Mouse (Mus musculus) heart, adult 2 months (tissue): Measurements from ENCODE around the gene Spg11. TPM values are rescaled to one million over a fixed set of nuclear protein-coding genes. Genes with fewer than 3 reads are reported as not detected.

Experiments
- DNase-seq, 2 experiments: peaks; one replicate each; pipeline ENCODE4 v3.0.0; 2021
- H3K27ac ChIP-seq: fragments of 200-600 bp; 2 replicates; pipeline ENCODE4 v1.8.1; 2022
- H3K27me3 ChIP-seq: fragments of 200-500 bp; 2 replicates; pipeline ENCODE4 v1.6.1; 2012; ENCODE audit warnings: mild to moderate bottlenecking, low read length, inconsistent platforms, mixed read lengths; ENCODE audit not compliant: control insufficient read depth, insufficient read depth
- H3K36me3 ChIP-seq: fragments of 200-500 bp; 2 replicates; pipeline ENCODE4 v1.6.1; 2012; ENCODE audit warnings: low read length, inconsistent platforms; ENCODE audit not compliant: control insufficient read depth, insufficient read depth
- H3K4me1 ChIP-seq: fragments of 200-500 bp; 2 replicates; pipeline ENCODE4 v1.6.1; 2011; ENCODE audit warnings: low read length; ENCODE audit not compliant: control insufficient read depth, insufficient read depth
- H3K4me3 ChIP-seq: fragments of 200-600 bp; 2 replicates; pipeline ENCODE4 v1.8.1; 2022
- H3K79me2 ChIP-seq: fragments of 200-500 bp; replicated peaks from 2 replicates; pipeline ENCODE4 v1.6.1; 2012; ENCODE audit warnings: mild to moderate bottlenecking, inconsistent platforms, low read length, moderate library complexity, mixed read lengths; ENCODE audit not compliant: control insufficient read depth, insufficient read depth
- H3K9ac ChIP-seq: fragments of 200-500 bp; 2 replicates; pipeline ENCODE4 v1.6.1; 2012; ENCODE audit warnings: low read depth, mild to moderate bottlenecking, control low read depth, inconsistent platforms, low read length, mixed read lengths
- CTCF ChIP-seq: fragments of 200-600 bp; IDR thresholded peaks from 2 replicates; pipeline ENCODE4 v1.8.1; 2022; ENCODE audit warnings: antibody characterized with exemption, mild to moderate bottlenecking, moderate library complexity
- EP300 ChIP-seq: fragments of 200-500 bp; IDR thresholded peaks from 2 replicates; pipeline ENCODE4 v1.6.1; 2011; ENCODE audit warnings: low read depth, low read length, control low read depth; ENCODE audit not compliant: insufficient read depth
- POLR2A ChIP-seq: fragments of 200-500 bp; IDR thresholded peaks from 2 replicates; pipeline ENCODE4 v1.6.1; 2011; ENCODE audit warnings: mild to moderate bottlenecking, low read depth, low read length, control low read depth; ENCODE audit not compliant: insufficient read depth
- WGBS: fragments of 180-500 bp; shearing (Covaris S2); methylation state at CpG from one replicate; pipeline ENCODE4 v1.1.7; 2018; 5-methylcytosine and 5-hydroxymethylcytosine counted together
- intact Hi-C: fragments of 180-260 bp; cut with DNase I; formaldehyde crosslinking; loops from one replicate; pipeline ENCODE4 v1.15.1; 2025
- polyA plus RNA-seq: library from polyadenylated mRNA; depleted of rRNA; stranded (reverse); fragments of >200 nt; gene quantifications from 2 replicates; pipeline ENCODE4 v1.2.3, GENCODE M21; 2012
- total RNA-seq, 2 experiments: library from RNA; stranded (reverse); gene quantifications; 2 replicates each; pipeline ENCODE4 v1.2.3; 2021

Spg11 gene
- total and polyA plus RNA-seq, 3 experiments = 3.8 to 11.3 (median 10.8) TPM

DNA sequence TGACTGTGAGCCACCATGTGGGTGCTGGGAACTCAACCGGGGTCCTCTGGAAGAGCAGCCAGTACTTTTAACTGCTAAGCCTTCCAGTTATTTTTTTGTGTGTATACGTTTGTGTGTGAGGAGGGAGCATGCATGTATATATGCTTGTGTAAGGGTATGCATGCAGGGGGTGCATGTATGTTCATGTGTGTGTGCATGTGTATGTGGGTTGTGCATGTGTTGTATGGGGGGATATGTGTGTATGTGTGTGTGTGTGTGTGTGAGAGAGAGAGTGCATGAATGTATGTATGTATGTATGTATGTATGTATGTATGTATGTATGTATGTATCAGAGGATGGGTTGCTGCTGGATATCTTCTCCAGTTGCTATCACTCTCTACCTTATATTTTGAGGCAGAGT, 36.3 kb upstream of the Spg11 start:
- 92% methylated on average over 2 of the region's 2 CpGs for WGBS
- H3K4me3 ChIP-seq = no peak overlapping the region
- DNase-seq = no peak

GRCm38 (mm10) chr2:122153681-122154365, 35.6 kb upstream of the Spg11 start:
- no peak for DNase-seq
- Histone ChIP-seq H3K27me3 (no peaks in the 10 kb centered on the region), H3K4me1 (peaks cover 6% of the 10 kb centered on the region), H3K4me3 (no peak overlapping the region), H3K27ac (no peak overlapping the region), H3K79me2 (peaks cover 2% of the 10 kb centered on the region), H3K36me3 (peaks cover 23% of the 10 kb centered on the region), H3K9ac (no peak overlapping the region)
- intact Hi-C loops = no loop called here
- no peak for TF ChIP-seq POLR2A
- 78% methylated on average over 7 of the region's 7 CpGs for WGBS

More for the DNA sequence above, 36.3 kb upstream of the Spg11 start:
- intact Hi-C loops = no loop called here
- Histone ChIP-seq H3K4me1 (peaks cover 6% of the 10 kb centered on the region), H3K27ac (no peak overlapping the region), H3K9ac (no peak overlapping the region), H3K36me3 (peaks cover 23% of the 10 kb centered on the region), H3K79me2 (peaks cover 2% of the 10 kb centered on the region), H3K27me3 (no peaks in the 10 kb centered on the region)
- TF ChIP-seq EP300 = no peak
- peak; percentile 23; the same call in 1 of the 2 replicates for TF ChIP-seq POLR2A

- H3K27ac ChIP-seq = no peak overlapping the region
- no peaks in the 10 kb centered on the region for H3K27me3 ChIP-seq
- 76% methylated on average over 3 of the region's 3 CpGs for WGBS
- intact Hi-C loops = no loop called here
- peaks cover 6% of the 10 kb centered on the region for H3K4me1 ChIP-seq
- H3K9ac ChIP-seq = no peak overlapping the region
- H3K79me2 ChIP-seq = peaks cover 2% of the 10 kb centered on the region
- H3K36me3 ChIP-seq = peaks cover 23% of the 10 kb centered on the region
- no peak for DNase-seq
- H3K4me3 ChIP-seq = no peak overlapping the region
- TF ChIP-seq CTCF (no peak), EP300 (no peak), POLR2A (no peak)
Observed at GRCm38 (mm10) chr2:122152850-122153249, 34.7 kb upstream of the Spg11 start.

GRCm38 (mm10) chr2:122151221-122151620, 33.0 kb upstream of the Spg11 start:
- no peak overlapping the region for H3K4me3 ChIP-seq
- H3K9ac ChIP-seq = no peak overlapping the region
- 90% methylated on average over 1 of the region's 1 CpGs for WGBS
- no peak overlapping the region for H3K27ac ChIP-seq
- H3K79me2 ChIP-seq = peaks cover 2% of the 10 kb centered on the region
- no peak for TF ChIP-seq CTCF
- no peak for TF ChIP-seq POLR2A
- TF ChIP-seq EP300 = no peak
- peaks cover 23% of the 10 kb centered on the region for H3K36me3 ChIP-seq
- no peaks in the 10 kb centered on the region for H3K27me3 ChIP-seq
- intact Hi-C loops = no loop called here
- DNase-seq = no peak
- H3K4me1 ChIP-seq = peaks cover 8% of the 10 kb centered on the region

DNA sequence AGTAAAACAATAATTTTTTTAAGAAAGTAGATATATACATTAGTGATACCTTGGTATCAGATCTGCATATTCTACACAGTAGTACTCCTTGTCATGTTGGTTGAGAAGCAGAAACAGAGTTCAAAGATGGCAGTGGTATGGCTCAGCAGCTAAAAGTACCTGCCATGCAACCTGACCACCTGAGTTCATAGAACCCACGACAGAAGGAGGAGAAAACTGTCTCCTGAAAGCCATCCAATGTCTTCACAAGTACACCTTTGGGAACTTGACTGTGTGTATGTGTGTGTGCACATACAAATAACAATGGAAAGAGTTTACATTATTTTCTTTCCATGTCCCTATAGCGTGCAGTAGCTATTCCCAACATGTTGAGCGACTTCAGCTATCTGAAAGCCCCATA, 31.5 kb upstream of the Spg11 start:
- intact Hi-C loops = no loop called here
- Histone ChIP-seq H3K36me3 (peaks cover 23% of the 10 kb centered on the region), H3K27ac (no peak overlapping the region), H3K27me3 (no peaks in the 10 kb centered on the region), H3K79me2 (peaks cover 2% of the 10 kb centered on the region), H3K4me3 (peak overlapping the region; percentile 10; the same call in 1 of the 2 replicates), H3K4me1 (peaks cover 8% of the 10 kb centered on the region), H3K9ac (no peak overlapping the region)
- TF ChIP-seq CTCF (no peak), POLR2A (no peak), EP300 (no peak)
- 62% methylated on average over 3 of the region's 3 CpGs for WGBS
- DNase-seq = no peak

DNA sequence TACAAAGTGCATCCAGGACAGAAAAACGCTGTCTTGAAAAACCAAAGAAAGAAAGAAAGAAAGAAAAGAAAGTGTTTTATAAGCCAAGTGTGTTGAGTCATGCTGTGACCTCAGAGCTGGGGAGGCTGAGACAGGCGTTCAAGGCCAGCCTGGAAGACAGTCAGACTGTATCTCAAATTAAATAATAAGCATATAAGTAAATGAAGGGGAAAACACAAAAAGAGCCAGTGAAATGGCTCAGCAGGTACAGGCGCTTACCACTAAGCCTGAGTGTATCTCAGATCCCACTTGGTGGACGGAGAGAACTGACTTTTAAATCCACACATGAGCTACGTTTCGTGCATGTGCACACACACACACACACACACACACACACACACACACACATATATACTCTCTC, 31.1 kb upstream of the Spg11 start:
- H3K4me1 ChIP-seq = peaks cover 8% of the 10 kb centered on the region
- peaks cover 23% of the 10 kb centered on the region for H3K36me3 ChIP-seq
- no peak overlapping the region; the same call in 1 of the 2 replicates for H3K9ac ChIP-seq
- H3K4me3 ChIP-seq = peak overlapping the region; percentile 79
- peaks cover 2% of the 10 kb centered on the region for H3K79me2 ChIP-seq
- DNase-seq = no peak
- H3K27me3 ChIP-seq = no peaks in the 10 kb centered on the region
- no peak for TF ChIP-seq CTCF
- no peak for TF ChIP-seq EP300
- no peak for TF ChIP-seq POLR2A
- WGBS = 57% methylated on average over 6 of the region's 6 CpGs
- intact Hi-C loops = no loop called here
- no peak overlapping the region for H3K27ac ChIP-seq
